Mouse (Mus musculus): ENCODE results near the gene Tppp. TPM values are rescaled to one million over a fixed set of nuclear protein-coding genes. Genes with fewer than 3 reads are reported as not detected.
A peak's percentile ranks its signal among the peaks of the same experiment; 100 is the strongest.
"Not testable (repeated sequence)": the region's sequence is repeated elsewhere in the genome, so short reads cannot be mapped to it uniquely, and the experiment has no call there.

Tppp gene
- polyA plus RNA-seq, 1 experiment from 2014 or later = 12.1 TPM

DNA sequence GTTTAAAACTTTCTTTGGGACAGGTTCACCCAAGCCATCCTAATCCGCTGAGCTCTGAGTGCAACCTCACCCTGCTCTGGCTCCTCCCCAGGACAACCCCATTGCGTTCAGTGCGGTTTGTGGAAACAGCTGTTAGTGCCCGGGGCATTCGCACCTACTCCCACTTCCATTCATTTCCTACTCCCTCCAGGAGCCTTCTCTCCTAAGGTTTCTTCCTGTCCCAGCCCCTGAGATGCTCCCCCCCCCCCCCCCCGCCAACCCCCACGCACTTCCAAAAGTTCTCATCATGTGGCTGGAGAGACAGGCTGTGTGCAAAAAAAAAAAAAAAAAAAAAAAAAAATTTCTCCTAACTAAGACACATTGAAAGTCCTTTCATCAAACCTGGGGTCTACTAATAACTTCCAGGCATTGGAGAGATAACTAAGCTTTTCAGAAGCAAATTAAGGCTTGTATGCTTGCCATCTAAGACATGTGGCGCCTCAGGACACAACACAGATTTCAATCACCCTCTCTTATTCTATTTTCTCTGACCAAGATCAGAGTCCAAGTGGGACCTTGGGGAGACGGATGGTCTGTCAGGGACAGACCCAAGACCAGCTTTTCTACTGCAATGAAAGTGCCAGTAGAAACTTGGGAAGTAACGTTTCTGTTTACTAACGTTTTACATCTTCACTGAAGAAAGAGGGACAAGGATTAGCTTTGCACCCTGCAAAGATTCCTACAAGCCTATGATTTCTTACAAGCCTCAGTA lies 53.3 kb downstream of the Tppp start:
- Histone ChIP-seq H3K9ac (replicated peaks) (peak overlapping the region; percentile 76; the same call in 1 of the 2 replicates), H3K36me3 (peaks cover 4% of the 10 kb centered on the region; the same call in 1 of the 2 replicates), H3K4me3 (replicated peaks) (peak overlapping the region; percentile 96), H3K9me3 (replicated peaks) (no peaks in the 10 kb centered on the region), H3K4me2 (peak overlapping the region; percentile 67), H3K4me1 (0 out of 2 replicates have a peak, but pooled peaks cover 2% of the 10 kb centered on the region), H3K27ac (replicated peaks) (no peak overlapping the region), H3K27me3 (replicated peaks) (no peaks in the 10 kb centered on the region)
- WGBS = 33% methylated on average over 11 of the region's 11 CpGs
- no peak for ATAC-seq (ENCODE audit: low FRiP score)

DNA sequence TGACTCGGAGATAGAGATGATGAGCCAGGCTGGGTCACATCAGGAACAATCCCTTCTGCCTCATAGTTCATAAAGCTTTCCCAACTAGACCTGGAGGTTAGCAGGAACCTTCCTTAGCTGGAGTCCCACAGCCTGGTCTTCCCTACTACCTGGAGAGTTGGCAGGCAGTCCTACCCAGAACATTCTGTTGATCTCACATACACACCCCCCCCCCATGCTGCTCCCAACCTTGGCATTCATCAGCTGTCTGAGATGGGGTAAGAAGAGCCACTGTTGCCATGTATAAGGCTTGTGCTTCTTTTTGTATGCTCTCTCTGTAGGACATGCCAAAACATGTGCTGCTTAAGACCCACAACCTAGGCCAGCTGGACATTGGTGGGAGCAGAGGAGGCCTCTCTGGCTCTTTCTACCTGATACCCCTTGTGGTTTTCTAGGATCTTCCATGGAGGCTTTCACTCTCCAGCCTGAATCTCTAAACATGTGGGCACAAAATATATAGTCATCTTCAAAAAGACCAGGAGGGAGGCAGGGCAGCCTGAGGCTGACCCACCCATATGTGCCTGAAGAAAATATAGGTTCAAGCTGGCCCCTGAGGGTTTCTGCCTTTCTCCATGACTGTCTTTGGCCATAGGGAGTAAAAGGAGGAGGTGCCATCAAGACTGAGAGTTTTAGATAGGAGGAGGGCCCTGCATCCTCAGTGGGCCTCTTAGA lies 54.3 kb downstream of the Tppp start:
- H3K36me3 ChIP-seq = no peaks in the 10 kb centered on the region
- no peaks in the 10 kb centered on the region for H3K27me3 ChIP-seq (replicated peaks)
- ATAC-seq (ENCODE audit: low FRiP score) = no peak
- H3K27ac ChIP-seq (replicated peaks) = no peak overlapping the region
- 0 out of 2 replicates have a peak, but pooled peaks cover 2% of the 10 kb centered on the region for H3K4me1 ChIP-seq
- no peak overlapping the region for H3K9ac ChIP-seq (replicated peaks)
- H3K9me3 ChIP-seq (replicated peaks) = no peaks in the 10 kb centered on the region
- 91% methylated on average over 1 of the region's 1 CpGs for WGBS
- no peak overlapping the region for H3K4me2 ChIP-seq
- no peak overlapping the region for H3K4me3 ChIP-seq (replicated peaks)

DNA sequence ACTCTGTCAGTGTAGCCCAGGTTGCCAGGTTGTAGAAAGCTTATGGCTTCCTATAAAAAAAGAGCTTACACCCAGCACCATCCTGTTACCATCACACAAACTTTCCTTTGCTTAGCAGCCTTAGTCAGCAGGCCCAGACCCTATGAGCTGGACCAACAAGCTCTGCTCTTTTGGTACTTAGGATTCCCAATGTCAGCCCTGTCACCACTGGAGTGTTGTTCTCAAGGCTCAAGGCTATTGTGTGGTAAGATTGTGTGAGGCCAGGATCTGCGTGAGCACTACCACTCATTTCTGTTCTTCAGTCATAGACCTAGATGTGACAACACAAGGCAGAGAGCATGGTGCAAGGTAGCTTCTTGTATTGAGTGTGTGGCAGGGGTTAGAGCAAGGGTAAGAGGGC lies 57.4 kb downstream of the Tppp start:
- Histone ChIP-seq H3K36me3 (no peaks in the 10 kb centered on the region), H3K4me3 (replicated peaks) (no peak overlapping the region), H3K27me3 (replicated peaks) (no peaks in the 10 kb centered on the region), H3K27ac (replicated peaks) (no peak overlapping the region), H3K4me2 (no peak overlapping the region), H3K4me1 (0 out of 2 replicates have a peak, but pooled peaks cover 2% of the 10 kb centered on the region), H3K9me3 (replicated peaks) (no peaks in the 10 kb centered on the region), H3K9ac (replicated peaks) (no peak overlapping the region)
- 78% methylated on average over 1 of the region's 1 CpGs for WGBS
- no peak for ATAC-seq (ENCODE audit: low FRiP score)

DNA sequence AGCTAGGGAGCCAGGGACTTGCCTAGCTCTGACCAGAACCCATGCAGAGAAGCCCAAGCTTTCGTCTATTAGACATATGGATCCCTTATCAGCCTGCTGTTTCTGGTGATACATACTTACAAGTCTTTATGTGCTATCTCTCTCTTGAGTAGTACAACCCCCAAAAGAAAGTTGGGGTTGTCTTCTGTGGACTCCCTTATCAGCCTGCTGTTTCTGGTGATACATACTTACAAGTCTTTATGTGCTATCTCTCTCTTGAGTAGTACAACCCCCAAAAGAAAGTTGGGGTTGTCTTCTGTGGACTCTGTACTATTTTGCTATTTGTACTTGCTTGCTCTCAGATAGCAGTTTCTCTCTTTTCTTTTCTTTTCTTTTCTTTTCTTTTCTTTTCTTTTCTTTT lies 62.0 kb downstream of the Tppp start:
- not testable (repeated sequence) for H3K4me1 ChIP-seq; ATAC-seq (ENCODE audit: low FRiP score); H3K27me3 ChIP-seq (replicated peaks)

GRCm38 (mm10) chr13:74071714-74072113 lies 62.5 kb downstream of the Tppp start:
- no peak overlapping the region for H3K27ac ChIP-seq (replicated peaks)
- H3K27me3 ChIP-seq (replicated peaks) = no peaks in the 10 kb centered on the region; the same call in 1 of the 2 replicates
- WGBS = 80% methylated on average over 3 of the region's 3 CpGs
- H3K4me2 ChIP-seq = no peak overlapping the region
- no peaks in the 10 kb centered on the region for H3K36me3 ChIP-seq
- H3K9me3 ChIP-seq (replicated peaks) = no peaks in the 10 kb centered on the region
- no peaks in the 10 kb centered on the region for H3K4me1 ChIP-seq
- H3K4me3 ChIP-seq (replicated peaks) = no peak overlapping the region
- no peak for ATAC-seq (ENCODE audit: low FRiP score)
- H3K9ac ChIP-seq (replicated peaks) = no peak overlapping the region

More for the DNA sequence above, 62.0 kb downstream of the Tppp start:
- not testable (repeated sequence) for H3K9me3 ChIP-seq (replicated peaks); H3K9ac ChIP-seq (replicated peaks); H3K27ac ChIP-seq (replicated peaks); H3K4me3 ChIP-seq (replicated peaks); H3K4me2 ChIP-seq; H3K36me3 ChIP-seq
- WGBS = 81% methylated on average over 1 of the region's 1 CpGs

- H3K9ac ChIP-seq (replicated peaks) = no peak overlapping the region
- no peak overlapping the region for H3K27ac ChIP-seq (replicated peaks)
- no peak for ATAC-seq (ENCODE audit: low FRiP score)
- H3K27me3 ChIP-seq (replicated peaks) = no peaks in the 10 kb centered on the region; the same call in 1 of the 2 replicates
- no peaks in the 10 kb centered on the region for H3K36me3 ChIP-seq
- no peaks in the 10 kb centered on the region for H3K9me3 ChIP-seq (replicated peaks)
- WGBS = 93% methylated on average over 7 of the region's 7 CpGs
- H3K4me3 ChIP-seq (replicated peaks) = no peak overlapping the region
- H3K4me2 ChIP-seq = no peak overlapping the region
- no peaks in the 10 kb centered on the region for H3K4me1 ChIP-seq
Observed at GRCm38 (mm10) chr13:74073369-74073768, 64.2 kb downstream of the Tppp start.

Other genes with a start within 250 kb of the Tppp start
- 12.2 and 12.7 TPM in 2 replicates for gene Nkd2, start 161.8 kb upstream of the Tppp start, polyA plus RNA-seq (2015; fragmentation: Nextera tagmentation; extraction: Ambion mirVana)
- gene Trip13, start 71.6 kb upstream of the Tppp start, polyA plus RNA-seq (2015; fragmentation: Nextera tagmentation; extraction: Ambion mirVana) = 9.6 and 15.5 TPM in 2 replicates
- 68.8 and 78.1 TPM in 2 replicates for gene Brd9, start 71.6 kb upstream of the Tppp start, polyA plus RNA-seq (2015; fragmentation: Nextera tagmentation; extraction: Ambion mirVana)
- not detected in 2 replicates for gene Zdhhc11, start 45.6 kb upstream of the Tppp start, polyA plus RNA-seq (2015; fragmentation: Nextera tagmentation; extraction: Ambion mirVana)
- 7.5 and 7.9 TPM in 2 replicates for gene Cep72, start 52.9 kb downstream of the Tppp start, polyA plus RNA-seq (2015; fragmentation: Nextera tagmentation; extraction: Ambion mirVana)
- gene Slc9a3, start 112.0 kb downstream of the Tppp start, polyA plus RNA-seq (2015; fragmentation: Nextera tagmentation; extraction: Ambion mirVana) = 0.23 and 0.46 TPM in 2 replicates
- gene Exoc3, start 199.3 kb downstream of the Tppp start, polyA plus RNA-seq (2015; fragmentation: Nextera tagmentation; extraction: Ambion mirVana) = 109 and 115 TPM in 2 replicates

All from neural tube, embryonic 15.5 days (tissue).